Mouse (Mus musculus) lung, postnatal 0 days (tissue): Measurements from ENCODE around the gene Rpl41.

ENCODE experiments used
- CTCF ChIP-seq: IDR thresholded peaks from 2 replicates; pipeline ENCODE4 v1.5.1; 2016; ENCODE audit warnings: antibody characterized with exemption, mild to moderate bottlenecking
- EP300 ChIP-seq: IDR thresholded peaks from 2 replicates; pipeline ENCODE4 v1.6.1; 2016; ENCODE audit warnings: antibody characterized with exemption, mild to moderate bottlenecking, control low read depth

DNA sequence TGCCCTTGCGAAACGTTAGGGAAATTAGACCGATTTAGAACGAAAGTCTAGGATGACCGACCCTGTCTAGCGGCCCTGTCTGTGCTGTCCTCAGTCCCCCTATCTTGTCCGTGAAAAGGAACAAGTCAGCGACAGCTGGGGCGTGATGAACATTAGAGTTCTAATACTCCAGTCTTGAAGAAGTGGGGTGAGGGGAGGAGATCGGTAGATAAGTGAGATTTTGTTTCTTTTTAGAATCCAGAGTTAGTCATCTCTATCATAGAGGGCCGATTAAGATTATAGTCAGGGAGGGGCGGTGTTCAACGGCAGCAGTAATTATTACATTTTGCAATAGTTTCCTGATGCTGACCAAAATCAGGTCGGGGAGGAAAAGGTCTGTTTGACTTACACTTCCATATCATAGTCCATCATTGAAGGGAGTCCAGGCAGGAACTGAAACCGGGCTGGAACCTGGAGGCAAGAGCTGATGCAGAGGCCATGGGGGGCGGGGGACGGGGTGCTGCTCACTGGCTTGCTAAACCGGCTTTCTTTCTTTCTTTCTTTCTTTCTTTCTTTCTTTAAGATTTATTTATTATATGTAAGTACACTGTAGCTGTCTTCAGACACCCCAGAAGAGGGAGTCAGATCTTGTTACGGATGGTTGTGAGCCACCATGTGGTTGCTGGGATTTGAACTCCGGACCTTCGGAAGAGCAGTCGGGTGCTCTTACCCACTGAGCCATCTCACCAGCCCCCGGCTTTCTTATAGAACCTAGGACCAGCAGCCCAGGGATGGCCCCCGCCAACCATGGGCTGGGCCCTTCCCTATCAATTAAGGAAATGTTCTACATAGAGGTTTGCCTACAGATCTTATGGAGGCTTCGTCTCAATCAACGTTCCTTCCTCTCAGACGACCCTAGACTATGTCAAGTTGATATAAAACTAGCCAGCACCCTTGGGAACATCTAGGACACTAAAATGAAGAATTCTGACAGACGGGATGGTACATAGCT lies 22.4 kb downstream of the Rpl41 start:
- no peak for TF ChIP-seq CTCF
- TF ChIP-seq EP300, result no peak
